Mouse (Mus musculus): ENCODE results near the gene Olfr155.

DNA sequence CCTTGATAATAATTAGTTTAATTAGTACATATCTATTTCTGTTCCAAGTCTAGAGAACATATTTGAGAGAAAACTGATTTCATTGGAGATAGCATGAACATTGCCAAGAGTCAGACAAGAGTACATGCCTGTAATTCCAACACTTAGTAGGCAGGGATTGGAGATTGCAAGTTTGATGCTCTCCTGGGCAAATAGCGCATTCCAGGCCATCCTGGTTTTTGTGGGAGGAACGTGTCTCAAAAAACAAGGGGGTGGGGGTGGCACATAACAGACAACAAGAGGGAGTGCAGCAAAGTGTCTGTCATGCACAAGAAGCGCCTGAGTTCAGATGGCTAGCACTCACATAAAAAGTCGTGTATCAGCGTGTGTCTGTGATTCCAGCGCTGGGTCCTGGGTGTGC, 28.2 kb downstream of the Olfr155 start:
- TF ChIP-seq CTCF (IDR thresholded peaks at IDR 0.05; ENCODE audit: low read depth, low read length): no peak
- TF ChIP-seq POLR2A (IDR thresholded peaks at IDR 0.05; ENCODE audit: insufficient read depth, low read length): no peak
- TF ChIP-seq EP300 (IDR thresholded peaks at IDR 0.05; ENCODE audit: insufficient read depth, low read depth, low read length): no peak
